Mouse (Mus musculus): Measurements from ENCODE around the gene Gm20605.

The Gm20605 gene

DNA sequence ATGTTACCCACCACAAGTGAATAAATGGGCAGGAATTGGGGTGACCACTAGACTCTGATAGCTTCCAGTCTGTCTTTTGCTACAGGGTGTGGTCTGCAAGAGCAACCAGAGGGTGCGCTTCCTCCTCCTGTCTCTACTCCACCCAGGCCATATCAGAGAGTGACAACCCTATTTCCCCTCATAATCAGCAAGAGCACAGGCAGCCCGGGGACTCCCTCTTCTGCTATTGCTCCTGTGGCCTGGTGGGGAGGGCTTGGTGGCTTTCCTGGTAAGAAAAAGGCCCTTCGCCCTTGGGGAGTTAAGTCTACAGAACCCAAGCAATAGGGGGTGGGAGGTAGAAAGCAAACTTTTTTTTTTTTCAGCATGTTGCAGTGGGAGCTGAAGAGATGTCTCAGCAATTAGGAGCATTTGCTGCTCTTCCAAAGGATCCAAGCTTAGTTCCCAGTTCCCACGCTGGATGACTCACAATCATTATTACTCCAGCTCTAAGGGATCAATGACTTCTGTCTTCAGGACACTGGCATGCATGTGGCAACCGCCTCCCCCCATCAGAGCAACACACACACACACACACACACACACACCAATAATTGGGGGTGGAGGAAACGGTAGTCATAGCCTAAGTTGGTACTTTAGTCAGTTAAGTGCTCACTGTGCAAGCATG lies 57.3 kb downstream of the Gm20605 start:
- no peak for DNase-seq (ENCODE audit: low spot score in 2 of 2)

DNA sequence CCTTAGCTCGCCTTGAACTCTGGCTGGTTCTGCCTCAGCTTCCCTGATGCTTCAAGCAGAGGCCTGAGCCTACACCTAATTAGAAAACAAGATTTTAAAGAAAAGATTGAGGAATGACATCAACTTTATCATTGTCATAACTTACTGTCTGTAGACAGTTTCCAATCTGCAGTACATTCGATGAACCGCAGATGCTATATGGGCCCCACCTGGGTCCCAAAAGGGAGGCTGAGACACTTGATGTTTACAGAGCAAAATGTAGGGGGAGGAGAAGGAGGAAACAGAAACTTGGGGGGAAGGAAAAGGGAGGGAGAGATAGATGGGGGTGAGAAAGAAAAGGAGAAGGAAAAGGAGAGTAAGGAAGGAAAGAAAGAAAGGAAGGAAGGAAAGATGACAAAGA lies 61.0 kb downstream of the Gm20605 start:
- no peak for DNase-seq (ENCODE audit: low spot score in 2 of 2)

DNA sequence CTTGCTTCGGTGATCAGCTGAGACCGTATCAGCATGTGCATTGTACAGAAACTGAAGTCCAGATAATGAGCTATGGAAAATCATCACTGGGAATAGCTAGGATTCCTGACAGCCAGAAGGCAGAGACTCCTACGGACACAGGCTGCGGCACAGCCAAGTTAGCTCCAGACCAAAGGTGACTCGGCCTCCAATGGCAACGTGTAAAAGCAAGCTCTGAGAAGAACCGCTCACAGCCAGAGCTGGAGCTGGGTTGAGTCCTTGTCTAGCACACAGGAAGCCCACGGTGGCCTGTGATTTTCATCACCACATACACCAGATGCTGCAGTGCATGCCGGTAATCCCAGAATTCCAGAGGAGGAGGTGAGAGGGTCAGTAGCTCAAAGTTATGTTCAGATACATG lies 61.6 kb downstream of the Gm20605 start:
- DNase-seq (ENCODE audit: low spot score in 2 of 2): no peak

DNA sequence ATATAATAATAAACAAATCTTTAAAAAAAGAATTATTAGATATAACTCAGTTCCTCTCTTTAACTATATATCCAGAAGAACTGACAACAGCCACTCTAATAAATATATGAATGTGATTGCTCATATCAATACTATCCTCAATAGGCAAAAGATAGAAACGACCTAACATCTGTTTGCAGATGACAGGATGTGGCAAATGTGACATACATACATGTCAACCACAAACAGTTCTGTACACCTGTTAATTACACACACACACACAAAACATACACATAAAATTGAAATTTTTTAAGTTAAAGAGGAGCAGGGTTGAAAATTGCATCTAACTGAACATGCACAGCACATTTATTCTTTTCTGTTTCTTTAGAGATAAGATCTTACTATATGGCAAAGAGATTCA lies 62.9 kb downstream of the Gm20605 start:
- no peak for DNase-seq (ENCODE audit: low spot score in 2 of 2)
